Mouse (Mus musculus): ENCODE results near the gene Ppm1j. TPM values are rescaled to one million over a fixed set of nuclear protein-coding genes. Genes with fewer than 3 reads are reported as not detected.
"Not testable (repeated sequence)": the region's sequence is repeated elsewhere in the genome, so short reads cannot be mapped to it uniquely, and the experiment has no call there.

The Ppm1j gene
- total and polyA plus RNA-seq, 2 experiments from 2014 or later, result 0.22 to 1.3 TPM

DNA sequence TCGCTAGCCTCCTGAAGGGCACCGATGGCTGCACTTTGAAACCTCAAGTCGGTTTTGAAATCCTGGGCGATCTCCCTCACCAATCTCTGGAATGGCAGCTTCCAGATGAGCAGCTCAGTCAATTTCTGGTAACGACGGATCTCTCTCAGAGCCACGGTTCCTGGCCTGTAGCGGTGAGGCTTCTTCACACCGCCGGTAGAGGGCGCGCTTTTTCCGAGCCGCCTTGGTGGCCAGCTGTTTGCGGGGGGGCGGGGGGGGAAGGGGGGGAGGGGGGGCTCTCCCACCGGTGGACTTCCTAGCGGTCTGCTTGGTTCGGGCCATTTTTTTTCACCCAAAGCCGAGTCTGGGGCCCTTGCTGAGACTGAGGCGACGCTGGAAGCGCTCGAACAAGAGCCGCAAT, 28.0 kb upstream of the Ppm1j start:
- not testable (repeated sequence) for H3K27ac ChIP-seq (ENCODE audit: low read depth, low read length); H3K4me2 ChIP-seq (ENCODE audit: low read depth, low read length, poor library complexity, severe bottlenecking); H3K4me3 ChIP-seq (ENCODE audit: low read depth, low read length); H3K9ac ChIP-seq (replicated peaks; ENCODE audit: low read length, poor library complexity, severe bottlenecking); H3K27me3 ChIP-seq (ENCODE audit: insufficient read depth, low read length); ATAC-seq (ENCODE audit: low FRiP score); DNase-seq (ENCODE audit: low spot score); H3K36me3 ChIP-seq (ENCODE audit: insufficient read depth, low read length); H3K4me1 ChIP-seq (ENCODE audit: insufficient read depth, low read length); H3K9me3 ChIP-seq (ENCODE audit: low read length)
- peak; percentile 49 for TF ChIP-seq CTCF (IDR thresholded peaks at IDR 0.05)
- 18% methylated on average over 17 of the region's 25 CpGs for WGBS

DNA sequence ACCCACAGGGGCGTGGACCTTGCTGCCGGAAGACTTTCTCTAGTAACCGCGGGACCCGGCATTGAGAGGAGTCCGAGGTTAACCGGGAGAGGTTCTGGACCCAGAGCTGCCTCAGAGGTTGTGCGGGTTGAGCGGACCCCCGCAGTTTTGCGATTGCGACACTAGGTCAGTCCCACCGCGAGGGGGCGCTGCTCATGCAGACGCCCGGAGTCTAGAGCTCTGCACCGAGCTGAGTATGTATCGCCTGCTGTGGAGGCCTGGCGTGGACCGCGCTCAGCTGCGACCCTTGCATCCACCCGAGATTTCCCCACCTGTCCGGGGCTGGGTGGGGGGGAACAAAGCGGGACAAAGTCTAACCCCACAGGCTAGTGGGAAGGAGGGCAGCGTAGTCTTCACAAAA, 22.4 kb upstream of the Ppm1j start:
- no peaks in the 10 kb centered on the region for H3K9me3 ChIP-seq (ENCODE audit: low read length)
- peaks cover 8% of the 10 kb centered on the region; the same call in 1 of the 2 replicates for H3K4me1 ChIP-seq (ENCODE audit: insufficient read depth, low read length)
- H3K27ac ChIP-seq (ENCODE audit: low read depth, low read length), result no peak overlapping the region
- 0 out of 2 replicates have a peak, but pooled peaks cover 4% of the 10 kb centered on the region for H3K27me3 ChIP-seq (ENCODE audit: insufficient read depth, low read length)
- WGBS, result under 1% methylated on average over 27 of the region's 27 CpGs
- ATAC-seq (ENCODE audit: low FRiP score) (peak; percentile 88), DNase-seq (ENCODE audit: low spot score) (peak; percentile 85)
- H3K36me3 ChIP-seq (ENCODE audit: insufficient read depth, low read length), result no peaks in the 10 kb centered on the region
- H3K9ac ChIP-seq (replicated peaks; ENCODE audit: low read length, poor library complexity, severe bottlenecking), result peak overlapping the region; percentile 50; the same call in 1 of the 2 replicates
- peak overlapping the region; percentile 58 for H3K4me2 ChIP-seq (ENCODE audit: low read depth, low read length, poor library complexity, severe bottlenecking)
- peak overlapping the region; percentile 32 for H3K4me3 ChIP-seq (ENCODE audit: low read depth, low read length)
- TF ChIP-seq CTCF (IDR thresholded peaks at IDR 0.05), result peak; percentile 80

DNA sequence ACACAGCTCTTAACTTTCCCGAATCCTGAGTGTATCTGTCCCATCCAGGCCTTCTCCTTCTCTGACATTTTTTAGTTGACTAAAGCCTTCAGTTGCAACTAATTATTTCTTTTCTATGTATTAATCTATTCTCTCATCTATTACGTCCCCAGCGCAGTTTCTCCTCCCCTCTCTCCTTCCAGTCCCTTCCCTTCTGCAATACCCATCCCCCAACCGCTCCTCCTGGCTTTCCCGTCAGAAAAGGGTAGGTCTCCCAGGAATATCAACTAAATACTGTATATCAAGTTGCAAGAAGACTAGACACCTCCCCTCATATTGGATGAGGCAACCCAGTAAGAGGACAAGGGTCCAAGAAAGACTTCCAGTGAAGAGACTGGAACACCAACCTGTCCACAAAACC, 22.0 kb upstream of the Ppm1j start:
- no peak for TF ChIP-seq CTCF (IDR thresholded peaks at IDR 0.05)
- peaks cover 8% of the 10 kb centered on the region; the same call in 1 of the 2 replicates for H3K4me1 ChIP-seq (ENCODE audit: insufficient read depth, low read length)
- H3K9me3 ChIP-seq (ENCODE audit: low read length), result no peaks in the 10 kb centered on the region
- no peak overlapping the region for H3K27ac ChIP-seq (ENCODE audit: low read depth, low read length)
- 8% methylated on average over 5 of the region's 5 CpGs for WGBS
- DNase-seq (ENCODE audit: low spot score), result no peak
- H3K4me2 ChIP-seq (ENCODE audit: low read depth, low read length, poor library complexity, severe bottlenecking), result peak overlapping the region; percentile 58
- H3K4me3 ChIP-seq (ENCODE audit: low read depth, low read length), result peak overlapping the region; percentile 32
- no peaks in the 10 kb centered on the region for H3K36me3 ChIP-seq (ENCODE audit: insufficient read depth, low read length)
- H3K27me3 ChIP-seq (ENCODE audit: insufficient read depth, low read length), result 0 out of 2 replicates have a peak, but pooled peaks cover 4% of the 10 kb centered on the region
- H3K9ac ChIP-seq (replicated peaks; ENCODE audit: low read length, poor library complexity, severe bottlenecking), result peak overlapping the region; percentile 50; the same call in 1 of the 2 replicates
- ATAC-seq (ENCODE audit: low FRiP score), result 0 out of 2 replicates have a peak, but pooled peaks have one; percentile 2

DNA sequence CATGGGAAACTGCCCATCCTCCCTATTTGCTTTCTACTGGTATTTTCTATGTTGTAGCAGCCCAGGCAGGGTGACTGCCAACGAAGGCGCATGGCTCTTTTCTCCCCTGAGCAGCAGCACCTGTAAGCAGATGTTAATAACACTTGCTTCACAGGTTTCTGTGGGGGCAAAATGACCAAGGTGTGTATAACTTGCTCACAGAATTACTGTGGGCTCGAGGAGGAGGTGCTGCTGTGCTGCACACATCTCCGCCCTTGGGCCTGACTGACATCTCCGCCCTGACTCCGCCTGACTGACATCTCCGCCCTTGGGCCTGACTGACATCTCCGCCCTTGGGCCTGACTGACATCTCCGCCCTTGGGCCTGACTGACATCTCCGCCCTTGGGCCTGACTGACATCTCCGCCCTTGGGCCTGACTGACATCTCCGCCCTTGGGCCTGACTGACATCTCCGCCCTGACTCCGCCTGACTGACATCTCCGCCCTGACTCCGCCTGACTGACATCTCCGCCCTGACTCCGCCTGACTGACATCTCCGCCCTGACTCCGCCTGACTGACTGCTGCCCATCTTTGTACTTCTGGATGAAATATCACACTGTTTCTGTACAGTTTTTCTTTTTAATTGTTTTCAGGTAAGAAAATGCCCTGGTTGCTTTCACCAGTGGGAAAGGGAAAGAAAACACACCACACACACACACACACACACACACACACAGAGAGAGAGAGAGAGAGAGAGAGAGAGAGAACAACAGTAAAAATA, 18.6 kb upstream of the Ppm1j start:
- H3K9me3 ChIP-seq (ENCODE audit: low read length); ATAC-seq (ENCODE audit: low FRiP score); H3K36me3 ChIP-seq (ENCODE audit: insufficient read depth, low read length); H3K4me2 ChIP-seq (ENCODE audit: low read depth, low read length, poor library complexity, severe bottlenecking); H3K27me3 ChIP-seq (ENCODE audit: insufficient read depth, low read length); H3K4me3 ChIP-seq (ENCODE audit: low read depth, low read length); H3K4me1 ChIP-seq (ENCODE audit: insufficient read depth, low read length); DNase-seq (ENCODE audit: low spot score); H3K27ac ChIP-seq (ENCODE audit: low read depth, low read length); H3K9ac ChIP-seq (replicated peaks; ENCODE audit: low read length, poor library complexity, severe bottlenecking): not testable (repeated sequence)
- 32% methylated on average over 17 of the region's 20 CpGs for WGBS

DNA sequence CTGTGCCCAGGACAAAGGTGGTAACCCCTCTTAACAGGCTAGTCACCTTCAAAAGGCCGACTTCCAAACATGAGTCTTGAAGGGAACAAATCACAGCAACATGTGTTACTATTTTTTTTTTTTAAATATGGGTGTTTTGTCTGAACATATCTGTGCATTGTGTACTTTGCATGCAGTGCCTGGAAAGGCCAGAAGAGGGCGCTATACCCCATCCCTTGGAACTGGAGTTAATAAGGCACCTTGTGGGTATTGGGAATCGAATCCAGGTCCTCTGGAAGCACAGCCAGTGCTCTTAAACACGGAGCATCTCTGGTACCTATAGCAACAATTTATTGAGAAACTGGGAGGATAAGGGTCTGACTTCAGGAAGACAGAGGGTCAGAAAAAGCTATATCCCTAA, 15.8 kb upstream of the Ppm1j start:
- no peak for ATAC-seq (ENCODE audit: low FRiP score)
- no peaks in the 10 kb centered on the region for H3K27me3 ChIP-seq (ENCODE audit: insufficient read depth, low read length)
- H3K4me2 ChIP-seq (ENCODE audit: low read depth, low read length, poor library complexity, severe bottlenecking), result no peak overlapping the region
- no peak for DNase-seq (ENCODE audit: low spot score)
- 22% methylated on average over 4 of the region's 4 CpGs for WGBS
- H3K27ac ChIP-seq (ENCODE audit: low read depth, low read length), result no peak overlapping the region
- TF ChIP-seq CTCF (IDR thresholded peaks at IDR 0.05), result peak; percentile 66
- H3K9ac ChIP-seq (replicated peaks; ENCODE audit: low read length, poor library complexity, severe bottlenecking), result no peak overlapping the region
- no peaks in the 10 kb centered on the region for H3K36me3 ChIP-seq (ENCODE audit: insufficient read depth, low read length)
- 0 out of 2 replicates have a peak, but pooled peaks cover 3% of the 10 kb centered on the region for H3K4me1 ChIP-seq (ENCODE audit: insufficient read depth, low read length)
- no peaks in the 10 kb centered on the region for H3K9me3 ChIP-seq (ENCODE audit: low read length)
- H3K4me3 ChIP-seq (ENCODE audit: low read depth, low read length), result no peak overlapping the region

DNA sequence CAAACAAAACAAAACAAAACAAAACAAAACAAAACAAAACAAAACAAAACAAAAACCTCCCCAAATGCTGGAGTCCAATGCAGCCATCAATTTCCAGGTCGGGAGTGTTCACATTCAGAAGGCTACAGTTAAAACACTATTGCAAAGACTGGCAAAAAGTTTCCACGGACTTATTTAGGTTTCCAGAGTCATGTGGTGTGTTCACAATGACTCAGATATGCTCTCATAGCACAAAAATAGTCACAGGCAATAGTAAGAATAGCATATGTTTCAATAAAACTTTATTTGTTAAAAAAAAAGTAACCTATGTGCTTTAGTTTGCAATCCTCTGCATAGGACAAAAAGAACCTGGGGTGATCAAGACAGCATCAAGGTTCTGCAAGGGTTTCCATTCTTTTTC, 13.7 kb upstream of the Ppm1j start:
- no peaks in the 10 kb centered on the region for H3K27me3 ChIP-seq (ENCODE audit: insufficient read depth, low read length)
- no peak for DNase-seq (ENCODE audit: low spot score)
- TF ChIP-seq CTCF (IDR thresholded peaks at IDR 0.05), result no peak
- H3K4me1 ChIP-seq (ENCODE audit: insufficient read depth, low read length), result no peaks in the 10 kb centered on the region
- H3K27ac ChIP-seq (ENCODE audit: low read depth, low read length), result no peak overlapping the region
- WGBS, result 64% methylated on average over 2 of the region's 2 CpGs
- no peak for ATAC-seq (ENCODE audit: low FRiP score)
- no peak overlapping the region for H3K4me2 ChIP-seq (ENCODE audit: low read depth, low read length, poor library complexity, severe bottlenecking)
- H3K9me3 ChIP-seq (ENCODE audit: low read length), result no peaks in the 10 kb centered on the region
- H3K36me3 ChIP-seq (ENCODE audit: insufficient read depth, low read length), result no peaks in the 10 kb centered on the region
- no peak overlapping the region for H3K9ac ChIP-seq (replicated peaks; ENCODE audit: low read length, poor library complexity, severe bottlenecking)
- no peak overlapping the region for H3K4me3 ChIP-seq (ENCODE audit: low read depth, low read length)

Measured in midbrain, postnatal 0 days (tissue).